Mouse (Mus musculus): ENCODE data around the gene Wfdc3.

DNA sequence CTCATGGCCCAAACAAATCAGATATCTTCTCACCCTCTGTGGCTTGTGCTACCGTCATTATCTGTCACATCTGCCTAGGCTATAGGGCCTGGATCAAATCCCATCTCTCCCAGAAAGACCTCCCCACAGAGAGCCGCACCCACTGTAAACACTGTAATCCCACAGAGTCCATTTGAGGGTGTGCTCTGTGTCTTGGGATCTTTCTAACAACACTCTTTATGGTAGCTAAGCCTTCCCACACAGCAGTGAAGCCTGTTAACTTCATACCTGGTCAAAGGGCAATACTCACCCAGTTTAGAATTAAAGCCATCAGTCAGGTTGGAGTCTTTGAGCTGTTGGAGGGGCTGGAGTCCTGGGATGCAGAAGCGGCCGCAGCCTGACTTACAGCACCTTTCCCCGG is 14.0 kb downstream of the Wfdc3 start:
- TF ChIP-seq GATA1 (IDR thresholded peaks at IDR 0.05; ENCODE audit: borderline replicate concordance, low read length) (no peak), FLI1 (IDR thresholded peaks at IDR 0.05; ENCODE audit: low read length) (no peak)

All from megakaryocyte, embryonic 14.5 days (primary cell).